Mouse (Mus musculus) megakaryocyte, embryonic 14.5 days (primary cell): ENCODE results near the gene Nphp3.

Source experiments
- FLI1 ChIP-seq: IDR thresholded peaks from 2 replicates; pipeline ENCODE4 v1.6.1; 2012; ENCODE audit warnings: low read length, inconsistent platforms, mixed read lengths
- GATA1 ChIP-seq: IDR thresholded peaks from 3 replicates; pipeline ENCODE4 v1.6.1; 2012; ENCODE audit warnings: mixed read lengths, low read length, inconsistent platforms, borderline replicate concordance

- no peak for TF ChIP-seq GATA1
- no peak for TF ChIP-seq FLI1
These were observed 62.2 kb downstream of the Nphp3 start for GRCm38 (mm10) chr9:104064571-104064970.
